Mouse (Mus musculus) adrenal gland, postnatal 10 days (tissue): ENCODE data around the gene B3galnt1. TPM values are rescaled to one million over a fixed set of nuclear protein-coding genes. Genes with fewer than 3 reads are reported as not detected.

Experiments
- total RNA-seq, 2 experiments: library from RNA; stranded (reverse); gene quantifications; 2 replicates each; pipeline ENCODE4 v1.2.3; 2021

Gene B3galnt1
- total RNA-seq, 2 experiments from 2014 or later = 14.1 to 15.9 TPM

Other genes starting within 250 kb of the B3galnt1 start
- gene Nmd3, start 123.0 kb upstream of the B3galnt1 start, total RNA-seq = 10 to 100 TPM; 78.9 to 92.6 TPM